Mouse (Mus musculus) thymus, postnatal 25 days (tissue): ENCODE data around the gene March8.

ENCODE experiments used
- DNase-seq: peaks from one replicate; pipeline ENCODE4 v3.0.0; 2022

The March8 gene

DNA sequence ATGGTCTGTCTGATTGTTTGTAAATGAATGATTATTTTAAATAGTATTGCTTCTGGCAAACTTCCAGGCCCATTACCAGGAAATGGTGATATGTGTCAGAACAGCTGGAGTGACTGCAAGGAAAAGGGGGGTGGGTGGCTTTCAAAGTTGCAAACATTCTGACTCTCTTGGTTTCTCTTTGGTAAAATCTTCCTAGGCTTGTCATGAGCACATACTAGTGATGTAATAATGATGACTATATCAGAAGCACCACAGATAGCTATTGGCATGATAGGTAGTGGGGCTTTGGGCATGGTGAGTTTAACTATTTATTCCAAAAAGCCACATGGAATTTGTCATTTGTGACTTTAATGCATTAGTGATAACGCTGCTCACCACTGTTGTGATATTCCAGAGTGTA lies 36.3 kb downstream of the March8 start:
- DNase-seq = no peak

DNA sequence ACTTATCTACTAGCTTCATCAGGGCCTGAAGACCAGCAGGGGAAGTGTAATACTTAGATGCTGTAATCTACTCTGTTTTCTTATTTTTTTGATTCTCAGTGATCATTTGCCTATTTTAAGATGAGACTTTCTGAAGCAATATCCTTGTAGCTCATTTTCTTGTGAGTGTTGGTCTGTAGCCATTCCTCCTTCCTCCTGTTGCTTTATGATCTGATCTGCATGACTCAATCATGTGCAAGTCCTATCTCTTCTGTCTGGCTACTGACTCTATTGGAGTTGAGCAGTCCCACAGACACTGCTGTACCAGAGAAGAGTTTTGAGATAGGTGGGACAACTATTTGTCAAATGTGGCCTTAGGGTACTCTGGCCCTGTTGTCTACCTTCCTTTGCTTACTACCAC lies 36.8 kb downstream of the March8 start:
- no peak for DNase-seq

DNA sequence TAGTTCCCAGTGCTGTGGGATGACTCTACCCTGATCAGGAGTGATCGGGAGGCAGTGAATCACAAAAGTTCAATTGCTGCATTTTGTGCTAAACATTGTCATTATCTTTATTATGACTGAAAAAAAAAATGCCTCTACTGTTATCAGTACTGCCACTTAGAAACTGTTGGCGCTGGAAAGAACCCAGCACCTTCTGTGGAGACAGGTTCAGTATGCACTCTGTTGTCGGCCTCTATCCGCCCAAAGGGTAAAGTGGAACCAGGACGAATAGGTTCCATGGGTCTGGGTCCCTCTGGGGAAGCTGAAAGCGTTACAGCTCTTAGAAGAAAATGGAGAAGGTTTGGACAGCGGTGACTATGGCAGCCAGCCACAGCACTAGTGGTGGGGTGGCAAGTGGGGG lies 41.1 kb downstream of the March8 start:
- no peak for DNase-seq

DNA sequence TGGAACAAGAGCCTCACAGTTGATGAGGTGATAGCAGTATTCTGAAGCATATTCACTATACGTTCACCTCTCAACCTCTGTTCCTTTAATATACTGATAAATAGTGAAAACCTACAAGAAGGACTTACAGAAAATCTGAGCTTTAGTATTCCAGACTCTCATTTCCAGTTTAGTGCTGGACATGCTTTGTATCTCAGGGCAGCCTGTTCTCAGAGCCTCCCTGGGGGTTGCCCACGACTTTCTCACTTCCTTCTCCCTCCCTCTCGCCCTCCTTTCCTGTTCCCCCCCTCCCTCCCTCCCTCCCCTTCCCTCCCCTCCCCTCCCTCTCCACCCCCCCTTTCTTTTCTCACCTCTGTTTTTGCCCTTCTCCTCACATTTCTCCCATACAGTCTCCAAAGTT lies 42.3 kb downstream of the March8 start:
- no peak for DNase-seq

DNA sequence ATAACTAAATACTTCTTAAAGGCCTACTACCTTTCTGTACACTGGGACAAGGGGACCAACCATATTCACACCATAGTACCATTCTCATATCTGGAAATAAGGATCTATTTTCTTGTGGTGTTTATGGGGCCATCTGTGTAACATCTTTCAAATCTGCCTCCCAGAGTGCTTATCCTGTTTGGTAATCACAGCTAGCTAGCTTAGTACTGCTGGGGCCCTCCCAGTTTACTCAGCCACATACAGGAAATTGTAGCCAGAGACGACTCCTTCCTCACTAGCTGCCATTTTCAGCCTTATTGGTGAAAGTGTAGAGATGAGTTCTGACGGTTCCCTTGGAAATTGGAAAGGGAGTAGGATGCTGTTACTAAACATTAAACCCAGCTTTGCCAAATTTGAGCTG lies 43.8 kb downstream of the March8 start:
- DNase-seq = no peak

DNA sequence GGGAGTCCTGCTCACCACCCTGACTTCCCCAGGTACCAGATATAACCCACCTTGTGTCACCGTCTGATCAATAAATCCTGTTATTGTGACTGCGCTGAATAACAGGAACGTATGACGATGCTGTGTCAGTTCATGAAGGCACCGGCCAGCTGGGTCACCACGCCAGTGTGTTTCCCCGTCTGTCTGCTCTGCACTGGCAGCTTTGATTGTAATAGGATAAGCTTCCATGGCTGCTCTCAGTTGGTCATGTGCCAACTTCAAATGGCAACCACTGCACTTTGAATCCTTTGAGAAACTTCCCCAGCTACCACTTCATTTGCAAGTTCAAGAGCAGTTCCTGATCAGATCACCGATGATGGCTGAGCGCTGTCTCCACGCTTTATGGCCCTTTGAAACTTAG lies 45.8 kb downstream of the March8 start:
- DNase-seq = no peak

DNA sequence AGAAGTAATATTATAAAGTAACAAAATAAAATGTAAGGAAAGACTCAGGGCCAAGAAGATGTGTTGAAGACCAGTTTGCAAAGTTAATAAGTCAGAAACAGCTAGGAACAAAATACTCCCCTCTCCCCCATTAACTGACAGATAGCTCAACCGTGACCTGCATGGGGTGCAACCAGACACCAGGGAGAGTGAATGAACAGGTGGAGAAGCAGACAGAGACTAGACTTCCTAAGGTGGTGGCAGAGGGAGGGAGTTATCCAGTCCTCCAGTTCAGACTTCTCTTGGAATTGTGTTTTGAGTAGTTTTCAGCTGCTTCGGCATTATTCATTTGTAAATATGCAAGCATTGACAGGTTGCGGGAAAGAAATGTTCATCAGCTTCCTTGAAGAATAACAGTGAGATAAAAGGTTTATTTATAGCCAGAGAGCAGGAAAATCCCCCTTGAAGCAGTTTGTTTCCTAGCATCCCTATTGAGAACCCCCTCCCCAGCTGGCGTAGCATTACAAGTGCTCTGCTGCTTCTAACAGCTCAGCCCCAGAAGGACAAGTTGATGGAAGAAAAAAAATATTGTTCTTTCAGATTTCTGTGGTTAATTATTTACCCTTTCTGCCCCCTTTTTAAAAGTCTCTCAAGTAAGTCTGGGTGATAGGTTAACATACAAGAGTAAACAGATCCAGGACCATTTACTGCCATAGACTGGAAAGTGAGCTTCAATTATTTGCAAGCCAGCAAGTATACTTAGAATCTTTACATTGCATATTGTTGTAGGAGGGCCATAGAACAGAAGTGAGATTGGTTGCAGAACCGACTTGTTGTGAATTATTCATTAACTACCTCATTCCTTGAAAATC lies 47.6 kb downstream of the March8 start:
- DNase-seq = no peak

DNA sequence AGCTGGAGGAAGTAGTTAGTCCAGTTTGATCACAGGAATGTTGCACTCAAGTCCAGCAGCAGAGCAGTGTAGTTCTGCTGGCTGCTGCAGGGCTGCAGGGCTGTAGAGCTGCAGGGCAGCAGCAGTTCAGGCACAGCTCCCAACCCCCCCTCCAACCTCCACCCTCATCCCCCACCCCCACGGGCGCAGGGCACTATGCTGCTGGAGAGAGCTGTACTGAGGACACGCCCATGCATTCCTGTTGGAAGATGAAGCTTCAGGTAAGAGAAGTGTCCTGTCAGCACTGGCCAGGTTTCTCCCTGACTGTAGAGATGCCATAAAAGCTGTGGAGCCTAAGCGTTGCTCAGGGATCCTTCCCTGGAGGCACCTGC lies 48.2 kb downstream of the March8 start:
- DNase-seq = no peak

DNA sequence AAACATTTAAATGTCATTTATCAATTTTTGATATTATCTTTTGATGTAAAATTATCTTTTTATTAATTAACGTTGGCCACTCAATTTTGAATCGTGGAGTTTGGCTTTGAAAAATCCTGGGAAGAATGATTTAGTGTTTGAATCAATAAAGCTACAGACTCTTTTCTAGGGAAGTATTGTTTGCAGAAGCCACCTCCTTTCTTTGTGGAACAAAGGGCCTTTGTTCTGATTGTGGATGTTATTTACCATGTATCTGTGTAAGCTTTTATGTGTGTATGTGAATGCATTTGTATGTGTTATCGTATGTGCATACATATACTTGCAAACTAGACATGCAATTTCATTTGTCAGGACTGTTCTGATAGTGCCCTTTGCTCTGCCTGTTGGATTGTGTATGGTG lies 48.7 kb downstream of the March8 start:
- DNase-seq = no peak

DNA sequence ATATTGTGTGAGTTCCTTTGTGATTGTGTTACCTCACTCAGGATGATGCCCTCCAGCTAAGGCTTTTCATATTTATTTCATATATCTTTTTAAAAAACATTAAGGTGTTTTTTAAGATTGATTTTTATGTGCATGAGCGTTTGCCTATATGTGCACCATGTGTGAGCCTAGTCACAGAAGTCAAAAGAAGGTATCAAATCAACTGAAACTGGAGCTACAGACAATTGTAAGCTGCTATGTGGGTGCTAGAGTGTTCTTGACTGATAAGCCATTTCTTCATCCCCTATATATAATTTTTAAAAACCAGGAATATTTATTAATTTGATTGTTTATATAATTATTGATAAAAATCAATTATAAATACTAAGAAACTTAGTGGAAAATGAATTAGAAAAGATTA lies 50.2 kb downstream of the March8 start:
- DNase-seq = no peak

DNA sequence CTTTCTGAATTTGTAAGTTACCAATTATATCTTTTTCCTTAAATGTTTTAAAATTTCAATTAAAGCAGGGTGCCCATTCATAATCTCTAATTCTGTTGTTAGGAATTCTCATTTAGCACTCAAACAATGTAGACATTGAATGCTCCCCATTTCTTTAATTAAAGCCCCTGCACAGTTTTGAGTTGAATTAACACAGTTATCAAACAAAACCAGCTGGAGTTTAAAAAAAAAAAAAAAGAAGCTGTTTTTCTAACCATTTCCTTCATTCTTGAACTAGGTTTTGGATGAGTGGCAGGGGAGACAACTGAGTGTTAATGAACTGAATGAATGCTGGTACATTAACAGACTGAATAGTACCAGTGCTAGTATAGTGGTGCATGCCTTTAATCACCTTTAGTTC lies 51.7 kb downstream of the March8 start:
- DNase-seq = no peak

DNA sequence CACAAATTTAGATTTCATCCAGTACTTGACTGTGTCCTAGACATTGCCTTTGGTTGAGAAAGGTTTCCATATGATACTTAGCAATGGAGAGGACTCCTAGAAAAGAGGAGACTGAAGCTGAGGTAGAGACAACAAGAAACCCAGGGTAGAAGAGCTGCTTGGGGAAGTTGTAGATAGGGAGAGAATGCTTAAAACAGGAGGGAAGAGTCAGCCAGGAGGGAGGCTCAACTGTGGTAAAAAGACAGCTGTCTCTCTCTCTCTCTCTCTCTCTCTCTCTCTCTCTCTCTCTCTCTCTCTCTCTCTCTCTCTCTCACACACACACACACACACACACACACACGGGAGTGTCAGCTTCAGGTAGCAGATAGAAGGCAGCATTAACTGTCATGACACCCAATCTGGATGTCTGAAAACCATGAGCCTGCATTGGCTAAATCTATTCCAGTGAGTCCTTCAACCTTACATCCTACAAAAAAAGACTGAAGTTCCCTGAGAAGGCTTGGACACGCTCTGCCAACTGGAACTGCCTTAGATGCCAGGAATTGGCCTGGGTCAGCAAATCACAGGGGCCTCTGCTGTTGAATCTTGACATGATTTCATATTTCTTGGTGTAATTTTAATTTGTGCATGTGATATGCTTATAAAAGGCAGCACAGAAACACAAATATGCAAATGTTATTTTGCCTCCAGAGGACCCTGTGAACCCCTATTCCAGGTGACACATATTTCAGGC lies 57.3 kb downstream of the March8 start:
- no peak for DNase-seq

DNA sequence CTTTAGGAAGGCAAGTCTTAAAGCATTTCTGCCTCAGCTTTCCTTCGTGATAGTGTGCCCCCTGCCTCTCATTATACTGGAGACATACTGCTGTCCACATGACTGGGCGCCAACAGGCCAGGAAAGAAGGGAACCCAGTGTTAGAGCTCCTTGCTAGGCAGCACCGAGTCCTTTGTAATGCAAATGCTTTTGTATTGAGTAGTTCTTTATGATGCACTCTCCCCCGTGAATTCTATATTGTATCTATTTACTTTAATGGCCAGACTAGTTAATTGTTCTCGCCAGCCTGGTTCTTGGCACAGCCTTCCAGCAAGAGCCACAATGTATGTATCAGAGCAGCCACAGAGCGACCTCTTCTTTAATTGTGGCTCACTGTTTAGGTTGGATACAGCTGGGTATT lies 59.8 kb downstream of the March8 start:
- DNase-seq = no peak

DNA sequence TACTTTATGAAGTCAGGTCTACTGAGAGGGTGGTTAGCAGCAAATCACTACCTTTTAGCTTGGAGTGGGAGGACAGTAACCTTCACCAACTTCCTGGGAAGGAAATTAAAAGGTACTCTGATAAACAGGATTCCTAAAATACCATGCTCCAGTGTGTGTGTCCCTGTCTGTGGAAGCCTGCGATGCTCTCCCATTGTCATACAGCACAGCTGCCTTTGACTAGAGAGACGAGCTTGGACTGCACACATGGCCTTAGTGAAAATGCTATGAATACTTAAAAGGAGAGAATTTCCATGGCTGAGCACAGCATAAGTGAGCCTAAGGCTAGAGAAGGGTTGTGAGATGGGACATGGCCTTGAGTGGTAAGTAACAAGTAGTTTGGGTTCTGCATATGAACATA lies 60.3 kb downstream of the March8 start:
- no peak for DNase-seq

DNA sequence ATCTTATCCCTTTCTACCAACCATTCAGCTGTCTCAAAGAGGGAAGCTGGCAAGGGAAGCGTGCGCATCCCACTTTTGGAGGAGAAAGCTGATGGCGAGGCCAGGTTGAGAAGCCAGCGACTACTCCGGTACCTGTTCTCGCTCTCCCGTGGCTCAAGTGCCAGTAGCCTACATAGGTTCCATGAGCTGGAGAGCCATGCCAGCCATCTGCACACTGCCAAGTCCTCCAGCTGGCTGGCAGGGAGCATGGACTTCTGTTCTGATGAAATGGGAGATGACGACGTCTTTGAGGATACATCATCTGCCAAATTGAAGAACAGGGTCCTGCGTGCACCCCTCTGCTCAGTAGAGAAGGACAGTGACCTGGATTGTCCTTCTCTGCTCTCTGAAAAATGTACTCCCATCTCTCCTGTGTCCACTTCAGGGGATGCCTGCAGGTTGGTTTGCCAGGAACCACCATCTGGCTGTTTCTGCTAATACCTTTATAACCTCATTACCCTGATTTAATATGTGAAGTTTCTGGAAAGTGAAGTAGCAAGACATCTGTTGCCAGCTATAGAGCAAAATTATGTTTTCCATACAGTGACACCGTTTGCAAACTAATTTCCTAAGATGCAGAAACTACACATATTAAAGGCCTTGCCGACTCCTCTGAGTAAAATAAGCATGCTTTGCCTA lies 64.1 kb downstream of the March8 start:
- DNase-seq = no peak

DNA sequence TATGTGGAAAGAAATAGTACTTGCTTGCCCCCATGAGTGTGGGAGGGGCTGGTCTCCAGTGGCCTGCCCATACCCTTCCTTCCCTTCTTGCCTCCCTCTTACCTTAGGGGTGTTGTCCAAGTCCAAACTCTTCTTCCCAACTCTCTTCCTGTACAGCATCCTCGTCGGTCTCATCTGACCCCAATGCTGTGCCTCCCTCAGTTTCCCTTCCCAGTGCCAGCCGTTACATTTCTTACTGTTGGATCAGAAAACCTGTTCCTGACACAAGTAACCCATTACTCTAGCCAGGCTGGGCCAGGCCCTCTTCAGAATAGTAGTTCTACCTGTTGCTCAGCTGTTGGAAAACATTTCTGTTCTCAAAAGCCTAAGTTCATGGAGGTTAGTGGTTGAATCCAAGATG lies 64.6 kb downstream of the March8 start:
- no peak for DNase-seq

DNA sequence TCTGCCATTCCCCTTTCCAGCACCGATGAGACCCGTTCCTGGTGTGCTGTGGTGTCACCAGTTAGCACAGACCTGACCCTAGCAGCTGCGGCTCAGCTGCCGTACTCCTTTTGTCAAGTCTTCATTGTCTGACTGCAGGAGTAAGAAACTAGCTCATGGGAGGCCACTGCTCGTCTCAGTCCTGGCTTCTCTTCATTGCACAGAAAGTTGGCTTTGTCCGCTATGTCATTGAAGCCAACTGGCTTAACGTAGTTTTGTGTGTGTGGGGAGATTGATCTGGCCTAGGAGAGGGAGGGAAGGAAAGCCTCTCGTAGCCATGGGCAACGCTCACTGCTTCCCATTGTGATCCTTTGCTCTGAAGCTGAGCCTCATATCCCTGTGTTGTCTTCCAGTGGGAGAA lies 67.4 kb downstream of the March8 start:
- DNase-seq = no peak

DNA sequence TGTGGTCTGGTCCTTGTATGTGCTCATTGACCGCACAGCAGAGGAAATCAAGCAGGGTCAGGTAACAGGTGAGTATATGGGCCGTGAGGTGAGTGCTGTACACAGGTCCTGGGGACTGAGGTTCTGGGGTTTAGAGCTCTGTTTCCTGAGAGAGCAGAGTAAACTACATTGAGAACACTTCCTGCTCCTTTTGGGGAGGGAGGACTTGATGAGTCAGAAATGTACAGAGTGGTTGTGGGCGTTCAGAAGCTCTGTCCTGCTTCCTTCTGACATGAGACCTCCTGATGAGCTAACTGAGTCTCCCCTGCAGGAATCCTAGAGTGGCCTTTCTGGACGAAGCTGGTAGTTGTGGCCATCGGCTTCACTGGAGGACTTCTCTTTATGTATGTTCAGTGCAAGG lies 67.9 kb downstream of the March8 start:
- DNase-seq = no peak

DNA sequence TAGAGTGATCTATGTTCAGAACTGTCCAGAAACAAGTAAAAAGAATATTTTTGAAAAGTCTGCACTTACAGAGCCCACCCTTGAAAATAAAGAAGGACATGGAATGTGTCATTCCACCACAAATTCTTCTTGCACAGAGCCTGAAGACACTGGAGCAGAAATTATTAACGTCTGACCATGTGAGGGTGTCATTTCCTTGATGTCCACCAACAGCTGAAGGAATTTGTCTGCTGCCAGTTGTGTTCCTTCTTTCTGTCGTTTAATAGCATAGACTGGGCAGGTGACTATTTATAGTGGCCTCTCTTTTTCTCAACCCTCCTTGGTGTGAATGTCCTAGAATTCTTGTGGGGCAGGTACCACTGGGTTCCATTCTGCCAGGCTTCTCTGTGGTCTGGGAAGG lies 68.3 kb downstream of the March8 start:
- DNase-seq = no peak

DNA sequence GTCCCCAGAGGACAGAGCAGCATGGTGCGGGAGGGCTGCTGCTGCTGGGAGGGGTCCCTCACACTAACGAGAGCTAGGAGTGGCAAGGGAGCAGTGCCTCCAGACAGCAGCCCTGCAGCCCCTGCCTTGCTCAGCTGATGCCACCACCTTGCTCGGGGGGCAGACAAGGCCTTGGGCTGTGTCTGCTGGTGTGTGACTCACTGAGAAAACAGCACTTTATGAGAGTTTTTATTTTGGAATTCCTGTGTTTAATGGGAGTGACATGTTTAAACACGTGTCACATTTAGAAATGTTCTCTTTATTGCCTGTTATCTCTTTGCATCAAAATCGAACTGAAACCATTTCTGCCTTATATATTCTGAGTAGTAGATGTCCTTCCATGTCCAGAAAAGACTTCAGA lies 68.9 kb downstream of the March8 start:
- no peak for DNase-seq

DNA sequence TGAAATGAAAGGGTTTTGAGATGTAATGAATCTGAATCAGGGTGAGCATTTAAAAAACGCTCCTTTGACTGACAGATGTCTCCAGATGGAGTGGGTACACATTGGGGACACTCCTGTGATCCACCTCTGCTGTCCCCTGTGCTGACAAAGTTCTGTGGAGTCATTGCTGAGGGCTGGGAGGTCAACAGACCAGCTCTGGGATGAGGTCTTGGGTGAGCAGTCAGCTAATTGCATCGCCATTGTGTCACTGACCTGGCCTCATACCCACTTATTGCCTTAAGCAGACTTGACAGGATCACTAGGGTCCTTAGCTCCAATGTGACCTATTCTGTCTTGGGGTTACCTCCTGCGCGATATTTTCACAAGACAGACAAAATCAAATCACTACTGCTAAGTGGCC lies 69.4 kb downstream of the March8 start:
- DNase-seq = no peak

DNA sequence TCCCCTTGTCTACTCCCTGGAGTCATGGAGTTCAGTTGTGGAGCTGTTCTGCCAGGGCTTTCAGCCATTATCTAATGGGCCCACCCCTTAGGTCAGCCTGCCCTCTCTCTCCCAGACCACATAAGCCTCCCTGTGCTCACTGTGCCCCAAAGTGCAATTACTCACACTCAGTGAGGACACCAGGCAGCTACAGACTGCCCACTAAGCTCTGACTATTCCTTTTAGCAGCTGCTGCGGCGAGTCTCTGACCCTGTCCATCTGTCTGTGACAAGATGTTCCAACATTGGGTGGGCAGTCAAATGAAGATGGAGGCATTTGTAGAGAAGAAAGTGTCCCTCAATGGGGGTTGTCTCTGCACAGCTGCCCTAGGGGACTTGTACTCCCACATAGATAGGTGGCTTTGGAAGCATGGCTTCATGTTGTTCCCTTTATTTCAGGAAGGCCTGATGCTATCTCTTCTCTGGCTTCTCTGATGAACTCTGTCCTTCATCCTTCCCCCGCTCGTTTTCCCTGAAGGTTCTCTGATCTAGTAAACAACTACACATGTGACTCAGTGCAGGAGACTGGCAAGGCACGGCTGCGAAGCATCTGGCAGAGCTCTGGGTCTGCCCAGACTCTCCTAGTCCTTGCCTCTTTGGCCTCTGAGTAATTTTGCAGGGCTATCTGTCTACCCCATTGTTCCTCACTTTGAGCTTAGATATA lies 70.3 kb downstream of the March8 start:
- DNase-seq = no peak

DNA sequence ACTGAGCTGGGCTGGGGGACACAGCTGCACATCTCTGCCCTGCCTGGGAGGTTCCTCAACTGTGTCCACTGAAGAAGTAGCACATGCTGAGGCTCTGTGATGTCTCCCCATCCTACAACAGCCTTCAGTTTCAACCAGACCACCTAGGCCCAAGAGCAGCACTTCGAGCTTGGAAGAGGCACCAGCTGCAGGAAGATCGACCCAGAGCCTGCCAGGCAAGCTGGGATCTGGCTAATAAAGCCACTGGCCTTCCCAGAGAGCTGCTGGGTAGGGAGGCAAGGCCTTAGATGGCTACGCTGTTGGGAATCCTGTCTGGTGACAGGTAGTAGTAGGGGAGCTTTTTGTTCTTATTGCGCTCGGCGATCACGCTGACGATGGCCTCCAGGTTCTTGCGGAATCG lies 72.6 kb downstream of the March8 start:
- no peak for DNase-seq

DNA sequence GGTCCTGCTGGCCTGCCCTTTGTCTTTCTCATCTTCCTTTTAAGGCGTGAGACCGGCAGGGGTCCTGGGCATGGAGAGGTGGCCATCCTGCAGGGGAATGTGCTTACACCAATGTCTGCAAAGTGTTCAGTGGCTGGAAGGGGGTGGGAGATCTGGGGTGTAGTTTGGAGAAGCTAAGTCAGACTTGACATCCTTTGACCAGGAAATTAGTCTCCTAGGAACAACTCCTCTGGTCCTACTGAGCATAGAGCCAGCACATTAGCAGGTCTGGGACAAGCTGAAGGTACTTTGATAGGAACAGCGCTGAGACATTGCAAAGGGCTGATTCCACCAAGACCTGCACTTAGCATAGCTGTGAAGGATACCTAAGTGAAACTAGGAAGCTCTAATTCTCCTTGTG lies 73.9 kb downstream of the March8 start:
- no peak for DNase-seq
